Mouse (Mus musculus): ENCODE data around the gene Olfr693. TPM values are rescaled to one million over a fixed set of nuclear protein-coding genes. Genes with fewer than 3 reads are reported as not detected.
"Not testable (repeated sequence)": the region's sequence is repeated elsewhere in the genome, so short reads cannot be mapped to it uniquely, and the experiment has no call there.

Gene Olfr693
- total RNA-seq (2014; rRNA removed) (not detected in 2 replicates), polyA plus RNA-seq (2012; rRNA removed) (not detected in 2 replicates)

DNA sequence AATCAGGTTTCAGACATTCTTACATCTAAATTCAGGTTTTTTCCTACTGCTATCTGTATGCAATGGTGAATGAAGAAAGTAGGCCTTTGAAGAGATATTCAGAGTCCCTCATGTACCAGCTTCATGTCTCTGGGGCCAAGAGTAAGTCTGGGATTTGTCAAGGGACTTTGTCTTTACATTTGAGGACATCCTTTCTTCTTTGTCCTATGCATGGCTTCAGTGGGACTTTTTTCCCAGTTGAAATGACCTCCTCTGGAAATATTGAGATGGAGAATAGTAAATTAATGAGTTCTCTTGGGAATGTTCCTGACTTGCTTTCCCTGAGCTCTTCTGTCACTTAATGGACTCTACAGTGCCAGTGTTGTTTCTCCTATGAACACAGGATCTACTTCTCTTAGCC lies at the start of gene Olfr693:
Gene Olfr693, minus strand, starts transcription at position 101 of the 400 bp plus-strand sequence.
- no peak for TF ChIP-seq CTCF (IDR thresholded peaks at IDR 0.05; ENCODE audit: low read depth, low read length)
- no peak within 1 kb of the TSS for H3K9ac ChIP-seq (ENCODE audit: low read depth, low read length)

DNA sequence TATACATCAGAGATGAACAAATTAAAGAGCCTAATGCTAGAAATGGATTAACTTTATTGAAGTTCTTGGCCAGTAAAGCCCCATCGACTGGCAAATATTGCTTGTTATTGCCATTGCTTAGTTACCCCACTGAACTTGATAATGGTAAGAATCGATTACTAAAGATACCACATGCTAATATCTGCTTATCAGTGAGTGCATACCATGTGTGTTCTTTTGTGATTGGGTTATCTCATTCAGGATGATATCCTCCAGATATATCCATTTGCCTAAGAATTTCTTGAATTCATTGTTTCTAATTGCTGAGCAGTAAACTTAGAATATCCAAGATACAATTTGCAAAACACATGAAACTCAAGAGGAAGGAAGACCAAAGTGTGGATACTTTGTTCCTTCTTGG lies 45.3 kb upstream of the Olfr693 start:
- H3K36me3 ChIP-seq (ENCODE audit: control insufficient read depth, insufficient read depth, low read length); H3K27ac ChIP-seq (replicated peaks; ENCODE audit: insufficient read depth, low read depth, low read length); H3K4me3 ChIP-seq (ENCODE audit: insufficient read depth, low read depth, low read length): not testable (repeated sequence)

More for the DNA sequence above, at the start of gene Olfr693:
- Histone ChIP-seq H3K27me3 (ENCODE audit: control insufficient read depth, insufficient read depth, low read length) (no peaks in the 10 kb centered on the region), H3K4me1 (ENCODE audit: control insufficient read depth, insufficient read depth, low read length) (no peaks in the 10 kb centered on the region), H3K79me2 (ENCODE audit: control insufficient read depth, insufficient read depth, low read length) (no peaks in the 10 kb centered on the region), H3K36me3 (ENCODE audit: control insufficient read depth, insufficient read depth, low read length) (no peaks in the 10 kb centered on the region), H3K4me3 (ENCODE audit: insufficient read depth, low read depth, low read length) (no peak within 1 kb of the TSS), H3K27ac (replicated peaks; ENCODE audit: insufficient read depth, low read depth, low read length) (no peak within 1 kb of the TSS)
- DNase-seq (ENCODE audit: extremely low read depth, low read depth, low spot score), result no peak

DNA sequence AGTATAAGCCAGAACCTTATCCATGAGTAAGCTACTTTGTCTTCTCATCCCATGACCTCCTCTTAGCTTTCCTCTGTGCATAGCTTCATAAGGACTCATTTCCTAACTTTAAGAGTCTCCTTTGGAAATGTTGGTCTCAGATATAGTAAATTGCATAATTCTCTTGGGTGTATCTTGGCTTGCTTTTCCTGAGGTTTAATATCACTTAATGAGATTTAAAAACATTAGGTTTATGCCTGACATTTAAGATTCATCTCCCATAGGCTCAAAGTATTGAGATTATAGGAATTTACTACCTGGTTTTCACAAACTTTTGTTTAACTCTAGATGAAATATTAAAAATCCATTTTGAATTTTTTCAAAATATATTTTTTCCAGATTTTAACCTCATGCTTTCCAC lies 35.9 kb upstream of the Olfr693 start, which contains the start of gene Olfr695:
Gene Olfr695, minus strand, starts transcription at position 101 of the 400 bp plus-strand sequence.
- no peaks in the 10 kb centered on the region for H3K27me3 ChIP-seq (ENCODE audit: control insufficient read depth, insufficient read depth, low read length)
- no peak within 1 kb of the TSS for H3K9ac ChIP-seq (ENCODE audit: low read depth, low read length)
- H3K27ac ChIP-seq (replicated peaks; ENCODE audit: insufficient read depth, low read depth, low read length), result no peak within 1 kb of the TSS
- no peaks in the 10 kb centered on the region for H3K4me1 ChIP-seq (ENCODE audit: control insufficient read depth, insufficient read depth, low read length)
- no peak for DNase-seq (ENCODE audit: extremely low read depth, low read depth, low spot score)
- H3K36me3 ChIP-seq (ENCODE audit: control insufficient read depth, insufficient read depth, low read length), result no peaks in the 10 kb centered on the region
- H3K79me2 ChIP-seq (ENCODE audit: control insufficient read depth, insufficient read depth, low read length), result no peaks in the 10 kb centered on the region
- no peak for TF ChIP-seq POLR2A (IDR thresholded peaks at IDR 0.05; ENCODE audit: extremely low read depth, insufficient read depth, low read length)
- no peak for TF ChIP-seq CTCF (IDR thresholded peaks at IDR 0.05; ENCODE audit: low read depth, low read length)
- no peak within 1 kb of the TSS for H3K4me3 ChIP-seq (ENCODE audit: insufficient read depth, low read depth, low read length)

More for the DNA sequence above, 45.3 kb upstream of the Olfr693 start:
- H3K79me2 ChIP-seq (ENCODE audit: control insufficient read depth, insufficient read depth, low read length); DNase-seq (ENCODE audit: extremely low read depth, low read depth, low spot score); H3K9ac ChIP-seq (ENCODE audit: low read depth, low read length); H3K27me3 ChIP-seq (ENCODE audit: control insufficient read depth, insufficient read depth, low read length); H3K4me1 ChIP-seq (ENCODE audit: control insufficient read depth, insufficient read depth, low read length): not testable (repeated sequence)
- 85% methylated on average over 2 of the region's 2 CpGs for WGBS

GRCm38 (mm10) chr7:106711463-106711862 lies 31.1 kb upstream of the Olfr693 start:
- H3K9ac ChIP-seq (ENCODE audit: low read depth, low read length), result no peak overlapping the region
- no peak for TF ChIP-seq POLR2A (IDR thresholded peaks at IDR 0.05; ENCODE audit: extremely low read depth, insufficient read depth, low read length)
- no peak for TF ChIP-seq CTCF (IDR thresholded peaks at IDR 0.05; ENCODE audit: low read depth, low read length)
- no peaks in the 10 kb centered on the region for H3K79me2 ChIP-seq (ENCODE audit: control insufficient read depth, insufficient read depth, low read length)
- H3K36me3 ChIP-seq (ENCODE audit: control insufficient read depth, insufficient read depth, low read length), result no peaks in the 10 kb centered on the region
- 89% methylated on average over 6 of the region's 6 CpGs for WGBS
- peak; percentile 6 for DNase-seq (ENCODE audit: extremely low read depth, low read depth, low spot score)
- no peak overlapping the region for H3K27ac ChIP-seq (replicated peaks; ENCODE audit: insufficient read depth, low read depth, low read length)
- no peak overlapping the region for H3K4me3 ChIP-seq (ENCODE audit: insufficient read depth, low read depth, low read length)
- no peaks in the 10 kb centered on the region for H3K4me1 ChIP-seq (ENCODE audit: control insufficient read depth, insufficient read depth, low read length)
- no peaks in the 10 kb centered on the region for H3K27me3 ChIP-seq (ENCODE audit: control insufficient read depth, insufficient read depth, low read length)

GRCm38 (mm10) chr7:106707705-106708104 lies 27.3 kb upstream of the Olfr693 start:
- WGBS, result 33% methylated on average over 10 of the region's 10 CpGs
- H3K27ac ChIP-seq (replicated peaks; ENCODE audit: insufficient read depth, low read depth, low read length); H3K4me3 ChIP-seq (ENCODE audit: insufficient read depth, low read depth, low read length); H3K79me2 ChIP-seq (ENCODE audit: control insufficient read depth, insufficient read depth, low read length); H3K9ac ChIP-seq (ENCODE audit: low read depth, low read length); H3K4me1 ChIP-seq (ENCODE audit: control insufficient read depth, insufficient read depth, low read length); H3K27me3 ChIP-seq (ENCODE audit: control insufficient read depth, insufficient read depth, low read length); H3K36me3 ChIP-seq (ENCODE audit: control insufficient read depth, insufficient read depth, low read length): not testable (repeated sequence)
- peak; percentile 97 for DNase-seq (ENCODE audit: extremely low read depth, low read depth, low spot score)

DNA sequence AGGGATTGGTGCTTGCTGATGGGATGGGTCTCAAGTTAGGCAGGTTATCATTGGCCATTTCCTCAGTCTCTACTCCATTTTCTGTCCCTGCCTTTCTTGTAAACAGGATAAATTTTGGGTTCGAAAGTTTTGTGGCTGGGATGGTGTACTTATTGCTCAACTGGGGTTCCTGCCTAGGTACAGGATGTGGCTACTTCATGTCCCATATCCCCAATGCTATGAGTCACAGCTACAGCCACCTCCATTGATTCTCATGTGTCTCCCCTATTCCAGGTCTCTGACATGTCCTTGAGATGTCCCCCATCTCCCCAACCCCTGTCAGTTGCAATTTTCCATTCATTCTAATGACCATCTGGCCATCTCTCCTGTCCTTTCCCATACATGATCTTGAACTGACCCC lies 16.5 kb upstream of the Olfr693 start:
- Histone ChIP-seq H3K36me3 (ENCODE audit: control insufficient read depth, insufficient read depth, low read length) (no peaks in the 10 kb centered on the region), H3K27ac (replicated peaks; ENCODE audit: insufficient read depth, low read depth, low read length) (no peak overlapping the region), H3K4me3 (ENCODE audit: insufficient read depth, low read depth, low read length) (no peak overlapping the region), H3K4me1 (ENCODE audit: control insufficient read depth, insufficient read depth, low read length) (no peaks in the 10 kb centered on the region), H3K27me3 (ENCODE audit: control insufficient read depth, insufficient read depth, low read length) (no peaks in the 10 kb centered on the region), H3K9ac (ENCODE audit: low read depth, low read length) (no peak overlapping the region), H3K79me2 (ENCODE audit: control insufficient read depth, insufficient read depth, low read length) (no peaks in the 10 kb centered on the region)
- DNase-seq (ENCODE audit: extremely low read depth, low read depth, low spot score), result no peak
- TF ChIP-seq POLR2A (IDR thresholded peaks at IDR 0.05; ENCODE audit: extremely low read depth, insufficient read depth, low read length) (no peak), CTCF (IDR thresholded peaks at IDR 0.05; ENCODE audit: low read depth, low read length) (no peak)
- 84% methylated on average over 1 of the region's 1 CpGs for WGBS

All from liver, adult 2 months (tissue).